Mouse (Mus musculus): Measurements from ENCODE around the gene Cpt1c.

- TF ChIP-seq POLR2A (IDR thresholded peaks at IDR 0.05; ENCODE audit: insufficient read depth, low read length): peak; percentile 25
- TF ChIP-seq CTCF (IDR thresholded peaks at IDR 0.05; ENCODE audit: low read depth, low read length): no peak
- TF ChIP-seq EP300 (IDR thresholded peaks at IDR 0.05; ENCODE audit: insufficient read depth, low read depth, low read length): no peak
Observed at GRCm38 (mm10) chr7:44952611-44953306, 21.9 kb downstream of the Cpt1c start.
